Mouse (Mus musculus): ENCODE measurements at regions not wholly inside any gene's neighbourhood (a gene's known extent, or its start where the extent isn't known, plus 50 kb on each side); places are given as distances from the start of the nearest gene placed in this dataset.
A peak's percentile ranks its signal among the peaks of the same experiment; 100 is the strongest.

DNA sequence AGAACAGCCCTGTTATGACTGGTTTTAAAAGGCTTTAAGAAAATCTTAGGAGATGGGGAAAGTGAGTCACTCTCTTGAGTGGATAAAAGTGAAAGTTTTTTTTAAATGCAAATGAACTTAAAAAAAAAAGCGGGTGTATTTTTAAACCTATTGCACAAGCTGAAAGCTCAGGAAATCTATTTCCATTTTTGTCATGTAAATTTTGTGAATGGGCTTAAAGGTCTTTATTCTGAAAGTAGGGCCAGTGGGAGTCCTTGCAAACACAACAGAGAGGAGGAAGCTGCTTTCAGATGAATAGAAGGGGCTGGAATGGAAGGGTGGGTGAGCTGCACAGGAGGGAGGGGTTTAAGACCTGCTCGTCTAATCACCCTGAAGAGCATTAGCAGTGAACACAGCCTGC lies 62.9 kb downstream of the Fam84a start:
- DNase-seq (ENCODE audit: low spot score in 2 of 2) = no peak

DNA sequence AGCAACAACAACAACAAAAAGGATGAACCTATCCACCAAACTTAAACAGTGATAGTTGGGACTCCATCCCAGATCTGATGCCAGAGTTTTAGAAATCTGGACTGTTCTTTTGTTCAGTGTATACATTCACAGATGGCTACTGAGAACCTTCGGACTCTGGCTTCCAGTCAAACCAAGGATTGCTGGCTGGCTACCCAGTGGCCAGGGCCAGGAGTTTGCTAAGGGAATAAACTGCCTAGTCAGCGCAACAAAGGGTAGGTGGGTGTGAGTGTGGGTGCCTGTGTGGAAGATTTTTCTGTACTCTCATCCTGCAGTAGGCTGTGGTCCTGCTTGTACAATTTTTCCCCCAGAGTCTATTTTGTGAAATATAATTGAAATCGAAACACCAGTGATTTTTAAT lies 69.1 kb downstream of the Fam84a start:
- peak in 1 of 2 experiments; percentile 8 for DNase-seq (ENCODE audit: low spot score in 2 of 2)

DNA sequence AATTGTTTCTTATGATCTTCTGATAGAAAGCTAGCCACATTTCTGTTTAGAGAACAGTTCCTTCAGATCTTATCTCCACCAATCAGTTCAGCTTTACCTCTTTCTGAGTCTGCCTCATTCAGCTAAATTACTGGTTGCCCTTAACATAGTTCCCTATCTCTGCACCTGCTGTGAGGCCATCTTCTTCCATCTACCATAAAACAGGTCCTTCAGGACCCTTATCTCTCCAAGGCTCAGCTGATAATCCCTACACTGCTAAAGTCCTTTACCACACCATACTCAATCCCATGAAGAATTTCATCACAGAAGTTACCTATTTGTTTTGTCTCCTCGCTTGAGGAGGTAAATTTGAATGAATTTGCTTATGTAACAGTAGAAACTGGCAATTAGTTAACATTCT lies 72.0 kb downstream of the Fam84a start:
- no peak for DNase-seq (ENCODE audit: low spot score in 2 of 2)

DNA sequence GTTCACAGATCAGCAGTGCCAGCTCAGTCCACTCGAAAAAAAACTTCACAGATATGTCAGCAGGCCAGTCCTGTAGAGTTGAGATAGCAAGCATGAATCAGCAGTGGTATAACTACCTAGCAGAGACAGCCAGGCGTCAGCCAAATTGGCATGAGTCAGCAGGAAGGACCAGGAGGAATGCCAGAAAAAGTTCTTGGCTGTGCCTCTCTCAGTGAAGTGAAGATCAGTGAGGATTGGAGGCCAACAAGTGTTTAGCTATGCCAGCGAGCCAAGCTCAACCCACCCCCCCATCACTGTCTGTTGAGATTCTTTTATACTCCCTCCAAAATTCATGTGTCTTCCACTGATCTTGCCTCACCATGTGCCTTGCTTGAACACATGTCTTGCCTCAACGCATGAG lies 82.8 kb downstream of the Fam84a start:
- DNase-seq (ENCODE audit: low spot score in 2 of 2) = peak; percentile 6 to 9

DNA sequence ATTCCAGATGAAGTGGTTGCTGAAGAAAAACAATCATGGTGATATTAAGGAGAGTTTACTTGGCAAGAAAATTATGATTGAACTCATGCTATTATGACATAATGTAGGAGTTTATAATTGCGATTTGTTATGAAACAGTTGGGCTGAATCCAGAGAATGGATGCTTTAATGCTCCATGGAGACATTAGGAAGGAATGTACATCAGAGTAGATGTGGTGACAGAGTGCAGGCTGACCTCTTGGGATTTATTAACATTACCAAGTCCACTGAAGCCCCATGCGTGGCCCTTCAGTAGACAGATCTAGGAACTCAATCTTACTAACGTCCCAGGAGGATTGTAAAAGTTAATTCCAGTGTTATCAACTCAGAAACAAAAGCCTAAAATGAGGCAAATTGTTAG lies 86.5 kb downstream of the Fam84a start:
- no peak for DNase-seq (ENCODE audit: low spot score in 2 of 2)

DNA sequence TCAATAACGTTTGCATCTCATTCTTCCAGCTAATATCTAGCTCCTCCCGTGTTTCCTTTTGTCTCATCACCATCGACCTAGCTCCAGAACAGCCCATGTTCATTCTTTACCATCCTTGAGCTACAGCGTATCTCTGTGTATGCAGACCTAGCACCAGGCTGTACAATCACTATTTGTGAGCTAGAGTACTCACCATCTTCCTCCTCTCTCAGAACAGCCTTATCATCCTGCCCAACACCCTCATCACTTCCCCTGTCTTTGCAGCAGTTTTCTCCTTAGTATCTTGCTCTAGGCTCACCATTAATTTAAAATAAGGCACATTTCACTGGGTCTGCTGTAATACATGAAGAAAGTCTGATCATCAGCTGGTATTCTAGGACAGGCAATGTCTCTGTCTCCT lies 88.6 kb downstream of the Fam84a start:
- DNase-seq (ENCODE audit: low spot score in 2 of 2) = no peak

DNA sequence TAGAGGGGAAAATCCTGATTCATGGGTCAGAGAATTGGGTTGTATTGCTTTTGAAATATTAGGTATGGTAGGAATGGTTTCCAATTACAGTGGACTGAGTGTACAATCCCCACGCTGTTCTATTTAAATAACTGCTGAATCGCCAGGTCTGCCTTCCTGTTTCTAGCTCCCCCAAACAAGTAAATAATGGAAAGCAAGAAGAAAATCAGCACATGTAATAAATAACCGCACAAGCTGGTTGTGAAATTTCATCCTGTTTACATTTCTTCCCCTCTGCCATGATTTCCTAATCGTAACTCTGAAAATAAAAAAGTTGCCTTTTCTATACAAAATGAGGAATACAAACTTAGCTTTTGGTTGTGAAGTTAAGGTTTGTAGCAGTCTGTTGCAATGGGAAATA lies 95.7 kb downstream of the Fam84a start:
- no peak for DNase-seq (ENCODE audit: low spot score in 2 of 2)

DNA sequence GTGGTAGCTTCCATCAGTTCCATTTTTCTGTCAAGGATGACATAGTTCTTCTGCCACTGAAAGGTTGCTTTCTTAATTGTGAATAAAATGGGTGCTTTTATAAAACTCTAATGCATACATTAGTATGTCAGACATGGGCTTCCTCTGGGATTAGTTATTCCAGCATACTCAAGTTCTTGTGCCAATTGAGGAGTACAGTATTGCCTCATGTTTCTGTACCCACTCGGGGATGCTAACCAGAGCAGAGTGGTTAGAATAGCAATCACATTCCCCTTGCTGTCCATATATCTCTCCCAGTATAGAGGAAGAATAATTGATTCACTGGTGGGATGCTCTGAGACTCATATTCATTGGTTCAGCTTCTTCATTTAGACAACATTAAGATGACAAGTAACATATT lies 119.5 kb downstream of the Fam84a start:
- DNase-seq (ENCODE audit: low spot score in 2 of 2) = no peak

DNA sequence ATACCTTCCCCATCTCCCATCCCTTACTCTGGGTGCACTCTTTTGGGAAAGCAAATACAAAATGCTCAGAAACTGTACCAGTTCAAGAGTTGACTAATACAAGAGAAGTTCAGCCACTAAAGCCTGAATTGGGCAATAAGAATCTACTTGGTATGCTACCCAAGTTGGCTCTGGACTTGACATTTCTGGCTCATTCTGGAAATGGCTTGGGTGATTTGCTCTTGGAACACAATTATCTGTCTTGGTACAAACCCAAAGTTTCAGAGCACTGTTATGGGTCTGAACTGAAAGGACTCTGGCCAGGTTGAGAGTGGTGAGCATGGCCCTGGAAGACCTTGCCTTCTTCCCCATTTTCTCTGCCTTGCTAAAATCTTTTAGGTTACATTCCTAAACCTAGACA lies 136.6 kb downstream of the Fam84a start:
- no peak for DNase-seq (ENCODE audit: low spot score in 2 of 2)

DNA sequence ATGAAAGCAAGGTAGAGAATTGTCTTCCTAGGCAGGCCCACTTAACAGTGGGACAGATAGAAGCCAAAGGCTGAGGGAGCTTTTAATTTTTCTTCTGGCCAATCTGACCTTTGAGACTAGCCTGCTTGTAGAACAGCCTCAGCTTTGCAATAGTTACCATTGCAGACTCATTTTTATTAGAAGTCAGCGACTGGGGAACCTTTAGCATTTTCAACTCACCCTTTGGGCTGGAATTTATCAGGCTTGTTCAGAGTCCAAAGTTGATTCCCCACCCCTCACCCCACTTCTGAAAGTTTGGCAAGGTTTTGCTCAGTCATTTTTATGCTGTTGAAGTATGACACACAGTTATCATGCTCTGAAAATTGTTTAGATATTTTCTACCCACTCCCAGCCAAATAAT lies 145.9 kb downstream of the Fam84a start:
- DNase-seq (ENCODE audit: low spot score in 2 of 2) = no peak

DNA sequence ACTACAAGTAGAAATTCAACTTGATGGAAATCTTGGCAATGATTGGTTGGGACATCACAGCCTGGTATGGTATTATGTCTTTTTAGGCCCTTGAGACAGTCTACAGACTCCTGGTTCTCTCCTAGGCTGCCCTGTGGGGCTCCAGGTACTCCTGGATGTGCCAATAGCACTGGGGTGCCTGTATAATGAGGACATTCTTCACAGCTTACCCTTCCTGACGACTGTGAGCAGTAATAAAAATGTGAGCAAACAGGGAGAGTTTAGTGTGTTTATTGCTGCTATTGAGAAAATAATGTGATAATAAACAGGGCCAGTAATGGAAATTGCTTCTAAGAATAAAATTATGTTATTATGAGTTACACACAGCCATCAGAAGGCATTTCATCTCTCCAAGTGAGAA lies 150.2 kb downstream of the Fam84a start:
- DNase-seq (ENCODE audit: low spot score in 2 of 2) = no peak

DNA sequence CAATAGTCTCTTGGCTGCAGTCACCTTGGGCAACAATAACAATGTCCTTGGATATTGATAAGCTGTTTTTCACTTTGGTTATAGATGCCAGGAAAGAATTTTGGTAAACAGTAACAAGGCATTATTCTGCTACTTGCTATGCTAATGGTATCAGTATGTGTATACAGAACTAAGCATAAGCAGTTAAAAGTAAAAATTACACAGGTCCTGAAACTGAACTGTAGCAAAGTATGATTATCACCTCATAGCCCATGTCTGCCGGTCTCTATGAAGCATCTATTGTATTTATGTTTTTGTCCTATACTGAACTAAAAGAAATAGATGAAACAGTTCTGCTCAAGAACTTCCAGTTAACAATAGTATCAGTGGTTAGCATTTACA lies 167.5 kb downstream of the Fam84a start:
- DNase-seq (ENCODE audit: low spot score in 2 of 2) = no peak

DNA sequence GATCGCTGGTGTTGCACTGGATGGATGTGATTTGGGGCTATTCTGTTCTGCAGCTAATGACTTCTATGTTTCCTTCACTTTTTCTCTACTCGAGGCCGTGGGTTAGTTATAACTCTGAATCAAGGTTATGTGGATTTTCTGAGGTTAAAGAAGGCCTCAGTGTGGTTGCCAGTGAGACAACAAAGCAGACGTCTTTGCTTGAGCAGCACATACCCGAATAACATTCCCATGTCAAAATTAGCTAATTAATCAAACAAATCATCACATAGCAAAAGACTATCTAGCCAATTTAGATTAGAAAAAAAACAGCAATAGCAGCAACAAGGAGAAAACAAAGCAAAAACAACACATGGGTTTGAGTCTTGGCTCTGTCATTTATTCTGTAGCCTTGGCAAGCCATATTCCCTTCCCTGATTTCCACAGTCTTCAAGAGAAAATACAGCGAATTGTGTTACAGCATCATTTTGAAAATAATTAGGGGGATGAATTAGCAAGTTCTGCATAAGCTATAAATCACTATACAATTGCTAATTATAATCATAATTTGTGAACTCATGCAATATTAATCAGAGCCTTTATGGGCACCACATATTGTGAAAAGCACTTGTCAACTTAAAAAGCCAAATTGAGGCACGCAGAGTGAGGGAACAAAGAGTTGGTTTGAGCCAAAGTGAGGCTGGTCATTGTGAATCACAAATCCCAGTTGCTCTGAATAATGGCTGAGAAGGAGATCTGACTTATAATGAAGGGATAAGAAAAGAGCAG lies 168.0 kb downstream of the Fam84a start:
- DNase-seq (ENCODE audit: low spot score in 2 of 2) = no peak

DNA sequence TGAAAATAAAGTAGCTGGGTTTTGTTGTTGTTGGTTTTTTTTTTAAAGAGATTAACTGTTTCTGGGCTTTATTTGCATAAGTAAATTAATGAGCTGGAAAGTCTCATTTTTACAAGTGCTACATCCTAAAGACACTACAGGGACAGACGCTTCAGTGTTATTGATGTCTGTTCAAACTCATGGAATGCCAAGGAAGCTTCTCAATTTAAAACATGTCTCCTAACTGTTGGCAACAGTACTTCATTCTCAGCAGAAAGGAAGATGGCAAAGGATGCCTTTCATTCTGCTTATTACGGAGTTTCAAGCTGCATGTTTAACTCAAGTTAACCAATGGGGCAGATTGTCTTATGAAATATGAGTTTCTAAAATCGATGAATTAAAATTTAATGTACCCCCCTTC lies 187.3 kb downstream of the Fam84a start:
- no peak for DNase-seq (ENCODE audit: low spot score in 2 of 2)

DNA sequence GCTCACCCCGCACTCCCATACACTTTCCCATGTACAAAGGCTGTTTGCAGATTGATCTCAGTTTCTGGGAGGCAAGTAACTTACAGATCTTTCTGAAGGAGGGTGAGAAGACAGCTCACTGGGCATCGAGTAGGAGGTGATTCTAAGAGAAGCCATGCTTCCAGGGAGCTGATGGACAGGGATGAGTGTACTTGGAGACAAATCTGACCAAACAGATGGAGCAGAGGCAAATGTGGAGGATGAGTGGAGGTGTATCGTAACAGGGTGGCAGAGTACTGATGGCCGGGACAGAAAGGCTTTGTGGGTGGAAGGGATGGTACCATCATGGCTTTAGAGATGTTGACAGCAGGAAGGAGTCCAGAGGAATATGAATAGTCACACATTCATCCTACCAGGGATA lies 212.4 kb downstream of the Fam84a start:
- peak; percentile 4 to 17 for DNase-seq (ENCODE audit: low spot score in 2 of 2)

DNA sequence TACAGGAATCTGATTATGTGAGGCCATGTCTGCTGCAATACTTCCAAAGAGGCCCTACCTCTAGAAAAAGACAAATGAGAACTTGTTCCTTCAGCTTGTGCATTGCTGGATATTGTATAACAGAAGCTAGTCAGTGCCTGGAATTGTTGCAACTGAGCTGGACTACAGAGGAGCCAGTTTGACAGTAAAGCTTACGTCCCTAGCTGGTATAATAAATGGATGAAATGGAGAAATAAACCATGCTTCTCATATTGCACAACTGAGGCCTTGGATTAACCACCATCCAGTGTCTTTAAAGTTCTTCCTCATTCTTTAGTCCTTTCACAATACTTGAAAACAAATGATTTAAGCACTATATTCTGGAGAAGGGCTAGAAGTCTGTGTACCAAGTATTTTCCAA lies 230.8 kb downstream of the Fam84a start:
- no peak for DNase-seq (ENCODE audit: low spot score in 2 of 2)

DNA sequence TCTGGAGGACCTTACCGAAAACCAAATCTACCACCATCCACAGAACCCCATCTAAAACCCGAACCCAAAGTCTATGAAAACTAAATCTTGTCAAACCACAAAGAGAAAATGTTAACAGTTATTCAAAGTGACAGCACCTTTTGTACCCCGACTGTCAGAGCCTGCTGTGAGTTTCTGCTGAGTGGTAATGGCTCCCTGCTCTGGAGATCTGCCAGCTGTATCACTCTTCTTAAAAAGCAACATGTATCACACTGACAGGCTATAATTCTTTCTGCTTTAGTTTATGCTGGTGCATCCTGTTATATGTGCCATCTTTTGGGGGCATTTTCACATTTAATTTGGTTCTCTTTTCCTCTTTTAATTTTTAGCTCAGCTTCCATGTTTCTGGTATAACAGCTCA lies 268.5 kb downstream of the Fam84a start:
- DNase-seq (ENCODE audit: low spot score in 2 of 2) = no peak

DNA sequence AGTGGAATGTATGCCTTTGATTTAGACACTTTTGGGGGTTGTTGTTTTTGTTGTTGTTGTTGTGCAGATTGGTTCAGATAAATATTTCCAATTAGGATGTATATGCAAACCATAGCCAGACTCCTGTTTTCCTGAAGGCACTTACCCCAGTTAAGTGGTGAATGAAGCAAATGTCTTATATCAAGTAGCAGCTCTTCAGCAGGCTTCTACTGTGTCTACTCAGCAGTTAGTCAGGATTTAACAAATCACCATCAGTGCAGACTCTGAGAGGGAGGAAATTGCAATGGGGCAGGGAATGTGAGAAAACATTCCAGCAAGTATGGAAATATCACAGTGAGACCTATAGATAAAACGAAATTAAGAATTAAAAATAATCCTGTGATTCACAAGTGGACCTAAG lies 282.7 kb downstream of the Fam84a start:
- DNase-seq (ENCODE audit: low spot score in 2 of 2) = no peak

DNA sequence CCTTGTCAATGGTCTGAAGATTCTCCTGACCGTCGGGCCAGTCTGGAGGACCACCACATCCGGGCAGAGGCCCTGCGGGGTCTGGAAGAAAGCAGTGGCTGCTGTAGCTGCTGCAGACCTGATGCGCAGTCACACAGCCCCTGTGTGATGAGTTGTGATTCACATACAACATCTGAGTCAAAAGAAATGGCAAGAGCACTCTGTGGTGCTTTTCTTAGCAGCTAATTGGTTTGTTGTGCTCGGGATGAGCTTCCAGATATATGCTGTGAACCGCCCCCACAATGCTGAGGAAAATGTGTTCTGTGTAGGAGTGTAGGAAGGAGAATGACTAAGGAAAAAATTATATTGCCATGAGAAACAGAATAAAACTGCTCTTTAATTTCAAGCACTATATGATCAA lies 290.6 kb downstream of the Fam84a start:
- peak; percentile 12 to 51 for DNase-seq (ENCODE audit: low spot score in 2 of 2)

DNA sequence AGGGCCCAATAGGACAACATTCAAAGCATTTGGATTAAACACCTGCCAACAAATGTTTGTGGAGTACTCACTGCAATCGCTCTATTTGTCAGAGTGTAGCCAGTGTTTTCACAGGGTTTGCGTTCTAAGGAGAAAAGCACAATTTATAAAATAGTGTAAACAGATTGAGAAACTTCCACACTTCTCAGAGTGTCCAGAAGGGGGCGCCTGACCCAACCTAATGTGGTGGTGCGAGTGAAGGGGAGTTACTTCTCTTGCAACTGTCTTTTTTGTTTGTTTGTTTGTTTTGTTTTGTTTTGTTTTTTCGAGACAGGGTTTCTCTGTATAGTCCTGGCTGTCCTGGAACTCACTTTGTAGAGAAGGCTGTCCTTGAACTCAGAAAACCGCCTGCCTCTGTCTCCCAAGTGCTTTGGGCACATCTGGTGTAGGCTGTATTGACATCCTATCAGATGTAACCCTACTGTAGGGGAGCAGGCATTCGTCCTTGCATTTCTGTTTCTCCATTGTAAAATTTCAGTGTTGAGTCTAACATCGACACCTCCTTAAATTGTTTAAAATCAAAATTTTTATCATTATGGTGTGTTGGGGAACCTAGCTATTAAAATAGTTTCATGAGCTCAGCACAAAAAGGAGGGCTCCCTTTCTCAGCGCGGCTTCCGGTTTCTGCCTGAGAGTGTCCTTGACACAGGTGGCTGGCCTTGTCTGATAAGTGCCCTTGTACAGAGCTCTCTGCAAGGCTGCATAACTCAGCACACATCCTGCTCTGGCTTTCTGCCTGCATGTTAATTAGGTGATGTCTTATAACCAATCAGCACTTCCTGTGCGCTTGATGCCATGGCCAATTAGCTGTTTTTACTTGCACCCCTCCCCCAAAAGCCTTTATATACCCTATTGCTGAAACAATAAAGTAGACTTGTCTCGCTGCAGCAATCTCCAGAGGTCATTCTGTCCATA lies 307.0 kb downstream of the Fam84a start:
- no peak for DNase-seq (ENCODE audit: low spot score in 2 of 2)

DNA sequence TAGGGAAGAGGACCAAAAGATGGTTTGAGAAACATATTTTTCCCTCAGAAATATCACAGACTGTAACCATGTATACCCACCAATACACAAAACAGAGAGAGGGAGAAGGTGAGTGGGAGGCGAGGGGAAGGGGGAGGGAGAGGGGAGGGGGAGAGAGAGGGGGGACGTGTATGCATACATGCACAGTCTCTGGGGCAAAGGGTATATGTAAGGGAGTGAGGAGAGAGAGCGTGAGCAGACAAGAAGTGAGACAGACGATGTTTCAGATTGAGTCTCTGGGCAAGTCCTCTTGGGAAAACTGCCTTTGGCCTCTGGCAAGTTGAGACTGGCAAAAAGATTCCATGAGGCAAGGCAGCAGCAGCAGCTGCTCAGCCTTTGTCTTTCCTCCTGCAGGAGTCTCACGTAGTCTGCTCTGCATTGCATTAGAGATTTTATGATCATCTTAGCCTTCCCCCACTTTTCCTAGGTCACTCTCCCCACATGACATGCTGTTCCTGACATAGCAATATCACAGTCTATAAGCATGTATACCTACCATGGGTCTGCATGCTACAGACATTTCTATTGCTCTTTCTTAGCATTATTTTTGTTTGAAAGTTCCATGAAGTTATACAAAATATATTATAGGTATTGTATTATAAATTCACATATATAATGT lies 308.3 kb downstream of the Fam84a start:
- no peak for DNase-seq (ENCODE audit: low spot score in 2 of 2)

DNA sequence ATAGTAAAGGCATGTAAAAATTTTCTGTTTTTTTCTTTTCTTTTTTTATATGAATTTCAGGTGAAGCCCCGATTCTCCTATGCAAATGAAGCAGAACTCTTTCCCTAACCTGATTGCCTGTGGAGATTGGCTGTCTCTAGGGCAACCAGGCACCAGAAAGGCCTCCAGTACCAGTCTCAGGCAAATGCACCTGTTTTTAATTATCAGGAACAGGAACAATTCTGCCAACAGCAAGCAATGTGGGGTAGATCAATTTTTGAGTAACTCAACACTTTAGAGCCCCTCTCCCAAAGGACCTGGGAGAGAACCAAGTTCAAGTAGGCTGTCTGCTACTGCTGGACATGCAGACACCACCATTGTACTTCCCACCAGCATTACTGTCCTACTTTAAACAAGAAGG lies 310.6 kb downstream of the Fam84a start:
- no peak for DNase-seq (ENCODE audit: low spot score in 2 of 2)

DNA sequence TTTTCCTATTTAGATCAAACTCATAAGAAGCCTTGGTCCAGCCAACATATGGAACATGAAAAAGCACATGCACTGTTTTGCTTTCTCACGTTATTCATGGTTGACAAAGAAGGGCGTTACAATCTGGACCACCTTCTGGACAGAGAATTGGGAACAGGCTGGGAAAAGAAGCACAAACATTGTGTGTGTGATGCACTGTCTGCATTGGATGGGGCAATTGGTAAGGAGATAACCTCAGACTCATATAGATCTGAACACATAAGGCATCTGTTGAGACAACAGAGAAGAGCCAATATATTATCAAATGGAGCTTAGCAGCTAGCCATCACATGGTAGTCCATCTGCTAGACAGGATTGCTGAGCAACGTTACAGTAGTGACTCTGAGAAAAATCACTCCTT lies 317.1 kb downstream of the Fam84a start:
- no peak for DNase-seq (ENCODE audit: low spot score in 2 of 2)

Measured in frontal cortex, postnatal 10 days (tissue).